Mouse (Mus musculus) small intestine, adult 2 months (tissue): ENCODE measurements around the gene Muc13.

Experiments
- CTCF ChIP-seq: fragments of 200-500 bp; IDR thresholded peaks from 2 replicates; pipeline ENCODE4 v1.5.1; 2012; ENCODE audit warnings: low read depth, mild to moderate bottlenecking, control low read depth, inconsistent platforms, low read length, moderate library complexity, mixed read lengths; ENCODE audit not compliant: insufficient replicate concordance, insufficient read length; ENCODE audit errors: extremely low read depth
- POLR2A ChIP-seq: fragments of 200-500 bp; IDR thresholded peaks from 2 replicates; pipeline ENCODE4 v1.6.1; 2012; ENCODE audit warnings: low read depth, mild to moderate bottlenecking, control low read depth, inconsistent platforms, low read length, moderate library complexity

DNA sequence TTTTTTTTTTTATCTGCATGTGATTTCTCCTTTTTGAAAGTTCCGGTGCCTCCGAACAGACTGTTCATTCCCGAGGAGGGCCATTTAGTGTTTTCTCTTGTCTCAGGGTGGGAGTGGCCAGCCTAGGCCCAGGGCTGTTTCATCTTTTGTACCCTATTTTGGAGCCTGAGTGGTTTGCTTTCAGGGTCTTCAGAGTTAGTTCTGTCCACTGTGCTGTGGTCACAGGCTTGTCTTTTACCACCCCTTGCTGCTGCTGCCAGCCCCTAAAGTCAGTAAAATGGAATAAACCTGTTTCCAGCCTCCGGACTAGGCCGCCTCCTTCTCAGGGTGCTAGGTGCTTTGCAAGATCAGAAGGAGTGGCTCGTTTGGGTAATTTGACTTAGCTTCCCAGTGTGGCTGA lies 38.2 kb downstream of the Muc13 start:
- TF ChIP-seq POLR2A (no peak), CTCF (no peak)
